Mouse (Mus musculus): Measurements from ENCODE around the gene Bmpr1b. TPM values are rescaled to one million over a fixed set of nuclear protein-coding genes. Genes with fewer than 3 reads are reported as not detected.
A peak's percentile ranks its signal among the peaks of the same experiment; 100 is the strongest.

The Bmpr1b gene
- polyA plus RNA-seq, 1 experiment from 2014 or later = 5.5 TPM

DNA sequence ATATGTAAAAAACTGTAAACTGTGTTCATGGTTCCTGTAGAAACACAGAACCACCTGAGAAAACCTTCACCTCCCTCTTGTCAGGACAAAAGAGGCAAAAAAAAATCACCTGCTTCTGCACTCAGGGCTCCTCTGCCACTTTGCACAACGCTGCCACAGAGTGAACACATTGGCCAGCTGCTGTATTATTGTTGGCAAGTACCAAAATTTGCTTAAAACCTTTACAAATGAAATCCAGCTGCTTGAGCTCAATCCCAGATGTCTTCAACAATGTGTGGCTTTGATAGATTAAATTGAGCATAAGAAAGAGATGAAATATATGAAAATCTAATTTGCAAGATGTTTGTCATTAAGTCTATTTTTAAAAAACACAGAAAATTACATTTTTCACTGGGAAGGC is 245.8 kb downstream of the Bmpr1b start:
- WGBS = 38% methylated on average over 1 of the region's 1 CpGs
- H3K9me3 ChIP-seq = no peaks in the 10 kb centered on the region
- H3K27ac ChIP-seq = no peak overlapping the region
- H3K4me2 ChIP-seq = no peak overlapping the region
- no peaks in the 10 kb centered on the region for H3K4me1 ChIP-seq
- no peak overlapping the region for H3K9ac ChIP-seq
- no peaks in the 10 kb centered on the region for H3K27me3 ChIP-seq (replicated peaks)
- no peak for ATAC-seq (ENCODE audit: insufficient read depth, low FRiP score, low read depth)
- no peaks in the 10 kb centered on the region for H3K36me3 ChIP-seq
- H3K4me3 ChIP-seq (replicated peaks) = no peak overlapping the region

DNA sequence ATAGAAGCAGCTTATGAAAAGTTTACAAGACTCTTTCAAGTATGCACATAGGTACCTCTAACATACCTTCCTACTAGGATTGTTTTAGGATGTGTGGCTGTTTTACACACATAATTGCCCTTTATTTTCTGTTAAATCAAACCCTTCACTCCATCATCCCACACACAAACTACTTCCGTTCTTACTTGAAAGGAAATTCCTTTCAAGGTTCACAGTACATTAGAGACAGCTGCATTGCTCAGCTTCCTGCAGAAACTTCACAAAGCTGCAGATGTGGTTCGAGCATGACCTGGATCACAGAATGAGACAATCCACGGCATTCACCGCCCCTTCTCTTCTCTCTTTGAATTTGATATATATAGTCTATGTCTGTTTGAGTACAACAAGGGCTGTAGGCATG is 248.1 kb downstream of the Bmpr1b start:
- Histone ChIP-seq H3K9ac (no peak overlapping the region), H3K27ac (no peak overlapping the region), H3K4me1 (no peaks in the 10 kb centered on the region), H3K9me3 (no peaks in the 10 kb centered on the region), H3K4me3 (replicated peaks) (no peak overlapping the region), H3K27me3 (replicated peaks) (no peaks in the 10 kb centered on the region), H3K36me3 (no peaks in the 10 kb centered on the region), H3K4me2 (no peak overlapping the region)
- 39% methylated on average over 4 of the region's 4 CpGs for WGBS
- ATAC-seq (ENCODE audit: insufficient read depth, low FRiP score, low read depth) = no peak

- H3K4me3 ChIP-seq (replicated peaks) = no peak overlapping the region
- no peaks in the 10 kb centered on the region for H3K9me3 ChIP-seq
- no peaks in the 10 kb centered on the region for H3K4me1 ChIP-seq
- no peak overlapping the region for H3K9ac ChIP-seq
- no peaks in the 10 kb centered on the region for H3K36me3 ChIP-seq
- 40% methylated on average over 3 of the region's 3 CpGs for WGBS
- no peak overlapping the region for H3K4me2 ChIP-seq
- no peaks in the 10 kb centered on the region for H3K27me3 ChIP-seq (replicated peaks)
- H3K27ac ChIP-seq = no peak overlapping the region
- no peak for ATAC-seq (ENCODE audit: insufficient read depth, low FRiP score, low read depth)
Measured at GRCm38 (mm10) chr3:141919661-141920060, 249.6 kb downstream of the Bmpr1b start.

- Histone ChIP-seq H3K4me2 (no peak overlapping the region), H3K36me3 (no peaks in the 10 kb centered on the region), H3K27me3 (replicated peaks) (no peaks in the 10 kb centered on the region), H3K27ac (no peak overlapping the region), H3K9ac (no peak overlapping the region), H3K9me3 (no peaks in the 10 kb centered on the region), H3K4me3 (replicated peaks) (no peak overlapping the region), H3K4me1 (no peaks in the 10 kb centered on the region)
- 41% methylated on average over 4 of the region's 4 CpGs for WGBS
- peak; percentile 72; the same call in 1 of the 2 replicates for ATAC-seq (ENCODE audit: insufficient read depth, low FRiP score, low read depth)
Measured at GRCm38 (mm10) chr3:141917166-141917565, 252.1 kb downstream of the Bmpr1b start.

DNA sequence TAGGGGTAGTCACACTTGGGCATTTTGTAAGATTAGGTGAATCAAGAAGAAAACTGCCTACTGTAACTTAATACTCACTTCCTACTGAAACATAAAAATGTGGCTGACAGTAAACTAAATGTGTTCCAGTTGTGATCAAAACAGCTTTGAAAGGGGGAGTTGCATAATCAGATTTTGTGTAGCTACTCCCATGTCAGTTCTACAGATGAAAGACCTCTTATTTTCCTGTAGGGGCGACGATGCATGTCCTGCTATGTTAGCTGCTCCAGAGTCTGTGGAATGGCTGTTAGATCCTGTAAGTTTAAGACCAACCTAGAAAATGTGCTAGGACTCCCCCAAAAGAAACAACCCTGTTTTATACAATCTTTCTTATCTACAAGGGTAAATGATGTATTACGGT is 253.2 kb downstream of the Bmpr1b start:
- no peaks in the 10 kb centered on the region for H3K9me3 ChIP-seq
- no peak overlapping the region for H3K9ac ChIP-seq
- no peak for ATAC-seq (ENCODE audit: insufficient read depth, low FRiP score, low read depth)
- no peak overlapping the region for H3K27ac ChIP-seq
- H3K4me3 ChIP-seq (replicated peaks) = no peak overlapping the region
- no peaks in the 10 kb centered on the region for H3K36me3 ChIP-seq
- WGBS = 64% methylated on average over 3 of the region's 3 CpGs
- H3K4me2 ChIP-seq = no peak overlapping the region
- H3K27me3 ChIP-seq (replicated peaks) = no peaks in the 10 kb centered on the region
- no peaks in the 10 kb centered on the region for H3K4me1 ChIP-seq

DNA sequence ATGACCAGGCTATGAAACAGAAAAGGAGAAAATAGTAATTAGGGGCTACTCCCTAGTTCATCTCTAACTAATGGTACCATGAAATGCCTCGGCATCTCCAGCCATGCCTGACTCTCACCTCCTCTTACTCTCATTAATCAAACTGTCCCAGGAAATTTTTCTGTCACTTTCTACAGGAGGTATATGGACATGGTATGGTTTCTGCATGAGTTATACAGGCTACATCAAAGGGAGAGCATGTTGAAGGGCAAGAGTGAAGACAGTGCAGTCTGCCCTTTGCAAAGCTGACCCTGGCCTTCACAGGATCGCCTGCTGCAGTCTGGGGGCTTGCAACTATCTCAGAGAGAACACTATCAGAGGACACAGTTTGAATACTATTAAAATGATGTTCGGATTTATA is 254.6 kb downstream of the Bmpr1b start:
- no peaks in the 10 kb centered on the region for H3K4me1 ChIP-seq
- no peaks in the 10 kb centered on the region for H3K9me3 ChIP-seq
- H3K36me3 ChIP-seq = no peaks in the 10 kb centered on the region
- no peak overlapping the region for H3K27ac ChIP-seq
- no peak overlapping the region for H3K4me3 ChIP-seq (replicated peaks)
- WGBS = 72% methylated on average over 3 of the region's 3 CpGs
- no peak for ATAC-seq (ENCODE audit: insufficient read depth, low FRiP score, low read depth)
- H3K4me2 ChIP-seq = no peak overlapping the region
- no peak overlapping the region for H3K9ac ChIP-seq
- H3K27me3 ChIP-seq (replicated peaks) = no peaks in the 10 kb centered on the region

GRCm38 (mm10) chr3:141909136-141909535 is 260.1 kb downstream of the Bmpr1b start:
- Histone ChIP-seq H3K4me1 (no peaks in the 10 kb centered on the region), H3K9ac (no peak overlapping the region), H3K27ac (no peak overlapping the region), H3K9me3 (no peaks in the 10 kb centered on the region), H3K36me3 (no peaks in the 10 kb centered on the region), H3K27me3 (replicated peaks) (no peaks in the 10 kb centered on the region), H3K4me3 (replicated peaks) (no peak overlapping the region), H3K4me2 (no peak overlapping the region)
- no peak for ATAC-seq (ENCODE audit: insufficient read depth, low FRiP score, low read depth)
- 83% methylated on average over 2 of the region's 2 CpGs for WGBS

- Histone ChIP-seq H3K9ac (no peak overlapping the region), H3K9me3 (no peaks in the 10 kb centered on the region), H3K36me3 (no peaks in the 10 kb centered on the region), H3K27me3 (replicated peaks) (no peaks in the 10 kb centered on the region), H3K4me1 (no peaks in the 10 kb centered on the region), H3K4me3 (replicated peaks) (no peak overlapping the region), H3K27ac (no peak overlapping the region), H3K4me2 (no peak overlapping the region)
- WGBS = 75% methylated on average over 6 of the region's 6 CpGs
- ATAC-seq (ENCODE audit: insufficient read depth, low FRiP score, low read depth) = no peak
Measured at GRCm38 (mm10) chr3:141905903-141906623, 263.2 kb downstream of the Bmpr1b start.

DNA sequence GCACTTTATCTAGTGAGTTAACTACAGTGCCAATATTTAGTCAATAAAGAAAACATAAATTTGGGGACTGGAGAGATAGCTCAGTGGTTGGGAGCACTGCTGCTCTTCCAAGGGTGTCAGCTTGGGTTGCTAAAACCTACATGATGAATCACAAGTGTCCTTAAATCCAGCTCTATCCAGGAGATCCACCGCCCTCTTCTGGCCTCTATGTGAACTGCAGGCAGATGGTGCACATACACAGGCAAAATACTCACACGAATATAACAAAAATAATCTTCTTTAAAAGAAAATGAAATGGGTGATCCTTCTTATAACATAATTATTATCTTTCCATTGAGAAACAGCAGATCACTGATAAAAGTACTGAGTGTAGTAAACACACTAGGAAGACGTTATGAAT is 268.9 kb downstream of the Bmpr1b start:
- 74% methylated on average over 3 of the region's 3 CpGs for WGBS
- ATAC-seq (ENCODE audit: insufficient read depth, low FRiP score, low read depth) = no peak
- no peak overlapping the region for H3K27ac ChIP-seq
- H3K4me2 ChIP-seq = no peak overlapping the region
- no peaks in the 10 kb centered on the region for H3K9me3 ChIP-seq
- no peaks in the 10 kb centered on the region for H3K27me3 ChIP-seq (replicated peaks)
- H3K36me3 ChIP-seq = no peaks in the 10 kb centered on the region
- no peaks in the 10 kb centered on the region for H3K4me1 ChIP-seq
- H3K9ac ChIP-seq = no peak overlapping the region
- H3K4me3 ChIP-seq (replicated peaks) = no peak overlapping the region

DNA sequence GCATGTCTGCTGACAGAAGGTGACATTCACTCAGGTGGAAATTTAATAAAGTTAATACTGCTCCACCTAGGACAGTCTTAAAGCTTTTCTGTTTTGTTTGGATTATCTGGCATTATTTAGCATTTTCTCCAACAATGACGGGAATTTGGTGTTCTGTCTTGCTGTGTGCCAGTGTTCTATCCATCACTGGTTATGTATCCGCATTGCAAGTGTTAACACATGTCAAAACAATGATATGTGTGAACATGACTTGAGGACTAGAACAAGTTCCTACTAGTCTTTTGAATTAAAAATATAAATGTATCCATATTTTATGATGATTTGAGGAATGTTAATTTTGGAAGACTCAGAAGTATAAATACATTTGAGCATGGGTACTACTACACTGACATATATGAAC is 269.7 kb downstream of the Bmpr1b start:
- ATAC-seq (ENCODE audit: insufficient read depth, low FRiP score, low read depth) = no peak
- 71% methylated on average over 2 of the region's 2 CpGs for WGBS
- H3K27ac ChIP-seq = no peak overlapping the region
- H3K4me1 ChIP-seq = no peaks in the 10 kb centered on the region
- no peak overlapping the region for H3K9ac ChIP-seq
- no peak overlapping the region for H3K4me3 ChIP-seq (replicated peaks)
- no peaks in the 10 kb centered on the region for H3K27me3 ChIP-seq (replicated peaks)
- H3K36me3 ChIP-seq = no peaks in the 10 kb centered on the region
- H3K4me2 ChIP-seq = no peak overlapping the region
- no peaks in the 10 kb centered on the region for H3K9me3 ChIP-seq

GRCm38 (mm10) chr3:141897698-141898097 is 271.5 kb downstream of the Bmpr1b start:
- 71% methylated on average over 4 of the region's 4 CpGs for WGBS
- no peaks in the 10 kb centered on the region for H3K36me3 ChIP-seq

GRCm38 (mm10) chr3:141896870-141897554 is 272.2 kb downstream of the Bmpr1b start:
- 30% methylated on average over 4 of the region's 4 CpGs for WGBS

More at GRCm38 (mm10) chr3:141897698-141898097, 271.5 kb downstream of the Bmpr1b start:
- Histone ChIP-seq H3K9me3 (no peaks in the 10 kb centered on the region), H3K27me3 (replicated peaks) (no peaks in the 10 kb centered on the region), H3K4me2 (no peak overlapping the region), H3K4me1 (no peaks in the 10 kb centered on the region), H3K9ac (no peak overlapping the region), H3K27ac (no peak overlapping the region), H3K4me3 (replicated peaks) (no peak overlapping the region)
- no peak for ATAC-seq (ENCODE audit: insufficient read depth, low FRiP score, low read depth)

More at GRCm38 (mm10) chr3:141896870-141897554, 272.2 kb downstream of the Bmpr1b start:
- Histone ChIP-seq H3K9ac (no peak overlapping the region), H3K27ac (no peak overlapping the region), H3K4me1 (no peaks in the 10 kb centered on the region), H3K36me3 (no peaks in the 10 kb centered on the region), H3K4me2 (no peak overlapping the region), H3K27me3 (replicated peaks) (no peaks in the 10 kb centered on the region), H3K9me3 (no peaks in the 10 kb centered on the region), H3K4me3 (replicated peaks) (no peak overlapping the region)
- ATAC-seq (ENCODE audit: insufficient read depth, low FRiP score, low read depth) = no peak

All from stomach, embryonic 15.5 days (tissue).